9 mouse cellular contexts compared by ENCODE assay signal in genomic region chr3:30595111-30595832, GRCm38 (mm10). TPM values are rescaled to one million over a fixed set of nuclear protein-coding genes. Genes with fewer than 3 reads are reported as not detected.
DNase-seq lines count a peak whose midpoint lies in the region; ATAC-seq and TF ChIP-seq lines count a peak whose summit lies in the region.
"Had no signal": no experiment of that assay in that cellular context is flagged by ENCODE, and none has a peak within 500 bp of the region (broad histone marks: within the 10 kb centered on the region; RNA-seq: fewer than 3 reads in every experiment).

No protein-coding gene starts in this region.

- H3K4me3 ChIP-seq in embryonic facial prominence, embryonic 12.5 days: peak overlapping the region; percentile 75
- H3K4me3 ChIP-seq in heart, embryonic 10.5 days: peak overlapping the region; percentile 85
- H3K4me3 ChIP-seq in kidney, adult 2 months (ENCODE audit: insufficient read depth, low read depth, low read length): peak overlapping the region; percentile 89
- peak overlapping the region; percentile 71 for H3K4me3 ChIP-seq in liver, embryonic 13.5 days (replicated peaks)

- peak overlapping the region; percentile 74 for H3K4me2 ChIP-seq in embryonic facial prominence, embryonic 12.5 days (replicated peaks)
- H3K4me2 ChIP-seq in liver, embryonic 13.5 days: peak overlapping the region; percentile 91

- ATAC-seq in embryonic facial prominence, embryonic 12.5 days (ENCODE audit: insufficient number of reproducible peaks, insufficient read depth, low FRiP score, low TSS enrichment): peak; percentile 43
- ATAC-seq in liver, embryonic 13.5 days (ENCODE audit: low read depth): peak; percentile 54; the same call in 1 of the 2 replicates

- peak overlapping the region; percentile 81 for H3K9ac ChIP-seq in embryonic facial prominence, embryonic 12.5 days
- peak overlapping the region; percentile 79 for H3K9ac ChIP-seq in liver, embryonic 13.5 days

- no peaks in the 10 kb centered on the region for H3K36me3 ChIP-seq in embryonic facial prominence, embryonic 12.5 days
- H3K36me3 ChIP-seq in heart, embryonic 10.5 days: no peaks in the 10 kb centered on the region
- H3K36me3 ChIP-seq in kidney, adult 2 months (ENCODE audit: control insufficient read depth, insufficient read depth, low read length): no peaks in the 10 kb centered on the region
- no peaks in the 10 kb centered on the region for H3K36me3 ChIP-seq in liver, embryonic 13.5 days

- no peaks in the 10 kb centered on the region for H3K27me3 ChIP-seq in embryonic facial prominence, embryonic 12.5 days
- H3K27me3 ChIP-seq in heart, embryonic 10.5 days (ENCODE audit: insufficient read depth, poor library complexity, severe bottlenecking): peaks cover 19% of the 10 kb centered on the region
- H3K27me3 ChIP-seq in kidney, adult 2 months (replicated peaks; ENCODE audit: control insufficient read depth, insufficient read depth, low read length): no peaks in the 10 kb centered on the region
- H3K27me3 ChIP-seq in liver, embryonic 13.5 days: peaks cover 42% of the 10 kb centered on the region

- no peak for TF ChIP-seq CTCF in kidney, adult 2 months (conservative IDR thresholded peaks at IDR 0.05; ENCODE audit: insufficient read depth, insufficient read length, low read depth, low read length)

- under 1% methylated on average over 62 of the region's 62 CpGs for WGBS in embryonic facial prominence, embryonic 12.5 days
- WGBS in heart, embryonic 10.5 days: under 1% methylated on average over 62 of the region's 62 CpGs
- under 1% methylated on average over 62 of the region's 62 CpGs for WGBS in kidney, adult 2 months
- under 1% methylated on average over 62 of the region's 62 CpGs for WGBS in liver, embryonic 13.5 days (ENCODE audit: insufficient replicate concordance)

- TF ChIP-seq POLR2A in kidney, adult 2 months (IDR thresholded peaks at IDR 0.05; ENCODE audit: low read depth, low read length): no peak

- DNase-seq in ES-CJ7 (ENCODE audit: low read depth, low spot score): peak; percentile 41
- peak; percentile 54 for DNase-seq in adrenal gland, postnatal 14 days
- peak; percentile 76 for DNase-seq in heart, embryonic 10.5 days (ENCODE audit: low spot score)
- peak; percentile 67 for DNase-seq in kidney, adult 2 months
- DNase-seq in liver, embryonic 13.5 days: peak; percentile 21
- peak; percentile 70 for DNase-seq in neural tube, embryonic 10.5 days (ENCODE audit: extremely low spot score, low spot score)
- no peak for DNase-seq in natural killer cell, adult 2 months (ENCODE audit: low spot score in 2 of 2)

- H3K4me1 ChIP-seq in embryonic facial prominence, embryonic 12.5 days: 0 out of 2 replicates have a peak, but pooled peaks cover 6% of the 10 kb centered on the region
- H3K4me1 ChIP-seq in heart, embryonic 10.5 days: peaks cover 8% of the 10 kb centered on the region
- H3K4me1 ChIP-seq in kidney, adult 2 months (ENCODE audit: control insufficient read depth, insufficient read depth, low read length): peaks cover 15% of the 10 kb centered on the region; the same call in 1 of the 2 replicates
- H3K4me1 ChIP-seq in liver, embryonic 13.5 days (replicated peaks): peaks cover 24% of the 10 kb centered on the region

- H3K9me3 ChIP-seq in embryonic facial prominence, embryonic 12.5 days: no peaks in the 10 kb centered on the region
- H3K9me3 ChIP-seq in heart, embryonic 10.5 days: no peaks in the 10 kb centered on the region
- H3K9me3 ChIP-seq in liver, embryonic 13.5 days (replicated peaks): no peaks in the 10 kb centered on the region

- 0 out of 2 replicates have a peak overlapping the region, but pooled peaks have one; percentile 31 for H3K27ac ChIP-seq in embryonic facial prominence, embryonic 12.5 days
- peak overlapping the region; percentile 91 for H3K27ac ChIP-seq in heart, embryonic 10.5 days
- H3K27ac ChIP-seq in kidney, adult 2 months (ENCODE audit: insufficient read depth, low read depth, low read length): peak overlapping the region; percentile 87
- H3K27ac ChIP-seq in liver, embryonic 13.5 days: no peak overlapping the region

RNA-seq across cellular contexts. Expression of gene Actrt3, which starts 4.5 kb away (rescaled TPM):
- not detected in 2 replicates for total RNA-seq in adrenal gland, postnatal 14 days (2021)
- polyA plus RNA-seq in embryonic facial prominence, embryonic 12.5 days (2016; fragmentation: Nextera tagmentation; extraction: Ambion mirVana): 0.11 TPM in 1 of 2 replicates, not detected in the other
- polyA plus RNA-seq in heart, embryonic 10.5 days (2016; fragmentation: Nextera tagmentation; extraction: Ambion mirVana): 0.07 TPM in 1 of 2 replicates, not detected in the other
- 0.07 and 0.16 TPM in 2 replicates for polyA plus RNA-seq in kidney, adult 2 months (2012; rRNA removed)
- polyA plus RNA-seq in liver, embryonic 13.5 days (2015; fragmentation: Nextera tagmentation; extraction: Ambion mirVana): not detected in 2 replicates

RNA-seq across cellular contexts. Expression of gene Mynn, which starts 6.6 kb away (rescaled TPM):
- 20.1 and 25.7 TPM in 2 replicates for total RNA-seq in adrenal gland, postnatal 14 days (2021)
- 35.9 and 37.5 TPM in 2 replicates for polyA plus RNA-seq in embryonic facial prominence, embryonic 12.5 days (2016; fragmentation: Nextera tagmentation; extraction: Ambion mirVana)
- polyA plus RNA-seq in heart, embryonic 10.5 days (2016; fragmentation: Nextera tagmentation; extraction: Ambion mirVana): 24.9 and 25.6 TPM in 2 replicates
- polyA plus RNA-seq in kidney, adult 2 months (2012; rRNA removed): 9.9 and 11.2 TPM in 2 replicates
- 13.8 and 15.5 TPM in 2 replicates for polyA plus RNA-seq in liver, embryonic 13.5 days (2015; fragmentation: Nextera tagmentation; extraction: Ambion mirVana)

RNA-seq across cellular contexts. Expression of gene Mecom, which starts 47.5 kb away (rescaled TPM):
- 15.4 and 15.6 TPM in 2 replicates for total RNA-seq in adrenal gland, postnatal 14 days (2021)
- 37.4 and 39.6 TPM in 2 replicates for polyA plus RNA-seq in embryonic facial prominence, embryonic 12.5 days (2016; fragmentation: Nextera tagmentation; extraction: Ambion mirVana)
- 28.4 and 40.3 TPM in 2 replicates for polyA plus RNA-seq in heart, embryonic 10.5 days (2016; fragmentation: Nextera tagmentation; extraction: Ambion mirVana)
- polyA plus RNA-seq in kidney, adult 2 months (2012; rRNA removed): 12.9 and 16.1 TPM in 2 replicates
- 0.81 and 1.2 TPM in 2 replicates for polyA plus RNA-seq in liver, embryonic 13.5 days (2015; fragmentation: Nextera tagmentation; extraction: Ambion mirVana)

RNA-seq across cellular contexts. Expression of gene Lrriq4, which starts 49.0 kb away (rescaled TPM):
- total RNA-seq in adrenal gland, postnatal 14 days (2021): not detected in 2 replicates
- polyA plus RNA-seq in embryonic facial prominence, embryonic 12.5 days (2016; fragmentation: Nextera tagmentation; extraction: Ambion mirVana): not detected in 2 replicates
- not detected in 2 replicates for polyA plus RNA-seq in heart, embryonic 10.5 days (2016; fragmentation: Nextera tagmentation; extraction: Ambion mirVana)
- 0.16 and 0.20 TPM in 2 replicates for polyA plus RNA-seq in kidney, adult 2 months (2012; rRNA removed)
- polyA plus RNA-seq in liver, embryonic 13.5 days (2015; fragmentation: Nextera tagmentation; extraction: Ambion mirVana): not detected in 2 replicates
- total RNA-seq: left cerebral cortex, adult 8-10 months had no signal

RNA-seq across cellular contexts. Expression of gene Lrrc34, which starts 52.4 kb away (rescaled TPM):
- not detected in 2 replicates for total RNA-seq in adrenal gland, postnatal 14 days (2021)
- 1.4 and 2.0 TPM in 2 replicates for polyA plus RNA-seq in embryonic facial prominence, embryonic 12.5 days (2016; fragmentation: Nextera tagmentation; extraction: Ambion mirVana)
- 1.1 and 1.5 TPM in 2 replicates for polyA plus RNA-seq in heart, embryonic 10.5 days (2016; fragmentation: Nextera tagmentation; extraction: Ambion mirVana)
- 0.05 and 0.13 TPM in 2 replicates for polyA plus RNA-seq in kidney, adult 2 months (2012; rRNA removed)
- polyA plus RNA-seq in liver, embryonic 13.5 days (2015; fragmentation: Nextera tagmentation; extraction: Ambion mirVana): 0.13 and 0.16 TPM in 2 replicates

Comparison
In these comparisons a context has a peak if more than half of its experiments do, and no peak if none do; other contexts are left out.
1. DNase-seq: peak in ES-CJ7 (single experiment), adrenal gland, postnatal 14 days (single experiment), heart, embryonic 10.5 days (single experiment), kidney, adult 2 months (single experiment), liver, embryonic 13.5 days (single experiment) and neural tube, embryonic 10.5 days (single experiment); none in natural killer cell, adult 2 months (0 of 2).
2. Peak in every context shown above with its lines, with median percentiles within 50 percentile points of each other: H3K4me3 ChIP-seq.